Mouse (Mus musculus) lung, adult 2 months (tissue): ENCODE data around the gene Tead3. TPM values are rescaled to one million over a fixed set of nuclear protein-coding genes. Genes with fewer than 3 reads are reported as not detected.
"Not testable (repeated sequence)": the region's sequence is repeated elsewhere in the genome, so short reads cannot be mapped to it uniquely, and the experiment has no call there.

Source experiments
- DNase-seq: peaks from one replicate; pipeline ENCODE4 v3.0.0; 2022
- H3K4me1 ChIP-seq: fragments of 200-500 bp; 2 replicates; pipeline ENCODE4 v1.6.1; 2011; ENCODE audit warnings: low read length; ENCODE audit not compliant: control insufficient read depth, insufficient read depth
- H3K4me3 ChIP-seq: fragments of 200-500 bp; replicated peaks from 2 replicates; pipeline ENCODE3; 2011; ENCODE audit warnings: low read depth, mild to moderate bottlenecking, control low read depth, low read length; ENCODE audit errors: extremely low read depth
- CTCF ChIP-seq: fragments of 200-500 bp; IDR thresholded peaks from 2 replicates; pipeline ENCODE4 v1.5.1; 2011; ENCODE audit warnings: mild to moderate bottlenecking, low read length, control low read depth; ENCODE audit not compliant: insufficient read depth
- POLR2A ChIP-seq: fragments of 200-500 bp; IDR thresholded peaks from 2 replicates; pipeline ENCODE4 v1.6.1; 2011; ENCODE audit warnings: low read depth, mild to moderate bottlenecking, control low read depth, low read length, borderline replicate concordance; ENCODE audit errors: extremely low read depth
- WGBS: fragments of 180-500 bp; shearing (Covaris S2); methylation state at CpG from one replicate; pipeline ENCODE4 v1.1.7; 2018; 5-methylcytosine and 5-hydroxymethylcytosine counted together
- polyA plus RNA-seq: library from polyadenylated mRNA; depleted of rRNA; stranded (reverse); fragments of >200 nt; gene quantifications from 2 replicates; pipeline ENCODE4 v1.2.3, GENCODE M21; 2012

Gene Tead3
- polyA plus RNA-seq, 1 experiment = 30.7 TPM

DNA sequence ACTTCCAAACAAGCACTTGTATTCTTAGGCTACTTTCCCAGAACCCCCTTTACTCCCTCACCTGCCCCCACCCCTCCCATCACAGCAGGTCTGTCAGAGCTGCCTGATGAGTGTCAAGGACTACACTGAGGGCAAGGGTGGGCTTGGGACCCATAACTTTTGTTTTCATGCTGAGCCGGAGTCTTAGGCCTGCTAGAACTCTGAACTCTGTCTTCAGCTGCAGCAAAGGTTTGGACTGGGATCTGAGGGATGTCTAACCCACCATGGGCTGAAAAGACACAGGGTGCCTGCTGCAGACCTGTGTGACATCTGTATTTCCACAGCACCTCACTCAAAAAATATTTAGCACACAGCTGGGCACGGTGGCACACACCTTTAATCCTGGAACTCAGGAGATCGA, 23.7 kb downstream of the Tead3 start:
- no peak overlapping the region for H3K4me3 ChIP-seq
- TF ChIP-seq POLR2A (no peak), CTCF (no peak)
- DNase-seq = no peak
- WGBS = 80% methylated on average over 3 of the region's 3 CpGs
- peaks cover 7% of the 10 kb centered on the region for H3K4me1 ChIP-seq

DNA sequence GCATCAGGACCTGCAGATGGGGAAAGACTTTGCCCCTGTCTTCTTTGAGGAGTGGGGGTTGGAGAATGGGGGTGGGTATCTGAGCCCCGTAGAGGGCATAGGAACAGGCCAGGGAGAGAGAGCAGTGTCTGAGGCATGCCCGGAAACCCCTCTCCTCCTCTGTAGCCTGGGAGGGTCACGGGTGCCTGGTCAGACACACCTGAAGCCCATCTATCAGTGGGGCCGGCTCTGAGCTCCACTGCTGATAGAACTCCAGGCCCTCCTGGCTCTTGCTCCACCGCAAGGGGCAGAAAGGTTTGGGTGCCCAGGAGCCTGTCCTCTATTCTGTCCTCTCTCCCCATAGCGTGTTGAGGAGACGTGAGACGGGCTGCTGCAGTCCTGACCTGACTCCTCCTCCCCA, 24.9 kb downstream of the Tead3 start:
- H3K4me1 ChIP-seq = peaks cover 7% of the 10 kb centered on the region
- TF ChIP-seq CTCF (no peak), POLR2A (no peak)
- H3K4me3 ChIP-seq = no peak overlapping the region
- DNase-seq = no peak
- WGBS = 96% methylated on average over 8 of the region's 8 CpGs

DNA sequence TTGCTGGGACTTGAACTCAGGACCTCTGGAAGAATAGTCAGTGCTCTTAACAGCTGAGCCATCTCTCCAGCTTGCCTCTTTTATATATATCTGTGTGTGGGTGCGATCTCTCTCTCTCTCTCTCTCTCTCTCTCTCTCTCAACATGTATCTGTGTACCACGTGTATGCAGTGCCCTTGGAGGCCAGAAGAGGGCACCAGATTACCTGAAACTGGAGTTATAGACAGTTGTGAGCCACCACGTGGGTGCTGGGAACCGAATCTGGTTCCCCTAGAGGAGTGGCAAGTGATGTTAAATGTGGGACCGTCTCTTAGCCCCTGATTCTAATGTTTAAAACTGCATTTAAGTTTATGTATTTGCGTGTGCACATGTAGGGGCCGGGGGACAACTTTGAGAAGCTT, 26.2 kb downstream of the Tead3 start:
- WGBS = 94% methylated on average over 7 of the region's 7 CpGs
- H3K4me3 ChIP-seq, H3K4me1 ChIP-seq, DNase-seq: not testable (repeated sequence)

DNA sequence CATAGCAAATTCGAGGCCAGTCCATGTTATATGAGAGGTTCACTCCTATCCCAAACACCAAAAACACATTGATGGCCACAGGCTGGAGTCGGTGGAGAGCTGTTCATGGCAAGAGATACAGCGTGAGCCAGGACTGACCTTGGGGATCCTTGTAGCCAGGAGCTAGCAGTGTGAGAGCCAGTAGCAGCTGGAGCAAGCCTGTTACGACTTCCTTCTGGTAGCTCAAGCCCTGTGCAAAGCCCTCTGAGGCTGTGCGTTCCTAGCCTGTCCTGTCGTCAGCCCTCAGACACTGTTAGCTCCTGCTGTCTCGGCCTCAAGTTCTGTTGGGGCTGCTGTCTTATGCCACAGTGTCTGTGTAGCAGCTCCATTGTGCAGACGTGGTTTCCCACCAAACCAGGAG, 26.8 kb downstream of the Tead3 start:
- H3K4me1 ChIP-seq = peaks cover 7% of the 10 kb centered on the region
- no peak overlapping the region for H3K4me3 ChIP-seq
- TF ChIP-seq CTCF (no peak), POLR2A (no peak)
- WGBS = 91% methylated on average over 8 of the region's 8 CpGs
- DNase-seq = no peak

DNA sequence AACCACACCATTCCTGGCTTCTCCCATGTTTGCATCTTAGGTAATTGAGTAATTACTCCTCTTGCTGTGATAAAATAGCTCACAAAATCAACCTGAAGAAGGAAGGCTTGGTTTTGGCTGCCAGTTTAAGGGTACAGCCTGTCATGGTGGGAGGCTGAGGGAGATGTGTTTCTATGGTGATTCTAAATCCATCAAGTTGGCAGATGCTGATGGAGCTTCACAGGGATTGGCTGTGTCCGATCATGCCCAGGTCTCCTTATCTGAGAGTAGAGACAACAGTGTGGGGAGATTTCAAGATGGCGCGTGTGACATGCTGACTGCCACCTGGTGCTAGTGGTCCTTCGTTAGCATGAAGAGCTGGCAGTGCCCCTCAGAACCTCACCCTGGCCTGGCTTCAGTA, 28.9 kb downstream of the Tead3 start:
- no peak for DNase-seq
- Histone ChIP-seq H3K4me3 (no peak overlapping the region), H3K4me1 (no peaks in the 10 kb centered on the region)
- TF ChIP-seq CTCF = no peak
- TF ChIP-seq POLR2A = no peak
- 83% methylated on average over 4 of the region's 4 CpGs for WGBS

GRCm38 (mm10) chr17:28317725-28318124, 32.9 kb downstream of the Tead3 start:
- DNase-seq = no peak
- TF ChIP-seq POLR2A (no peak), CTCF (no peak)
- WGBS = 86% methylated on average over 9 of the region's 9 CpGs

GRCm38 (mm10) chr17:28317091-28317490, 33.5 kb downstream of the Tead3 start:
- 70% methylated on average over 8 of the region's 8 CpGs for WGBS
- Histone ChIP-seq H3K4me3 (no peak overlapping the region), H3K4me1 (no peaks in the 10 kb centered on the region; the same call in 1 of the 2 replicates)
- no peak for DNase-seq
- TF ChIP-seq POLR2A = no peak
- no peak for TF ChIP-seq CTCF

More at GRCm38 (mm10) chr17:28317725-28318124, 32.9 kb downstream of the Tead3 start:
- no peaks in the 10 kb centered on the region; the same call in 1 of the 2 replicates for H3K4me1 ChIP-seq
- no peak overlapping the region for H3K4me3 ChIP-seq

DNA sequence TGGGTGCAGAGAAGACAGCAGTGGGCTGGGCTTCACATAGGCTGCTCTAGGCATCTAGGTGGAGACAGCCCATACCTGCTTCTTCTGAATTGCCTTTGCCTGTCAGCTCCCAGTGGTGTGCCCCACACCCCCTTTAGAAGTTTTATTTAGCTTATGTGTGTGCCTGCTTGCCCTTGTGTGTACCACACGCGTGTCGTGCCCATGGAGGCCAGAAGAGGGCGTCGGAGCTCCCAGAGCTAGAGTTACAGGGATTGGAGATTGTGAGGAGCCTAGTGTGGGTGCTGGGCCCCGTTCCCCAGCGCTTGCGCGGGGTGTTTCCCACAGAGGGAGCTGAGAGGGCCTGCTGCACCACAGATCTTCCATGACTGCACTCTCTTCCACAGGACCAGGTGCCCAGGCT, 34.1 kb downstream of the Tead3 start:
- H3K4me1 ChIP-seq = no peaks in the 10 kb centered on the region; the same call in 1 of the 2 replicates
- TF ChIP-seq CTCF (no peak), POLR2A (no peak)
- no peak for DNase-seq
- 92% methylated on average over 9 of the region's 9 CpGs for WGBS
- no peak overlapping the region for H3K4me3 ChIP-seq

DNA sequence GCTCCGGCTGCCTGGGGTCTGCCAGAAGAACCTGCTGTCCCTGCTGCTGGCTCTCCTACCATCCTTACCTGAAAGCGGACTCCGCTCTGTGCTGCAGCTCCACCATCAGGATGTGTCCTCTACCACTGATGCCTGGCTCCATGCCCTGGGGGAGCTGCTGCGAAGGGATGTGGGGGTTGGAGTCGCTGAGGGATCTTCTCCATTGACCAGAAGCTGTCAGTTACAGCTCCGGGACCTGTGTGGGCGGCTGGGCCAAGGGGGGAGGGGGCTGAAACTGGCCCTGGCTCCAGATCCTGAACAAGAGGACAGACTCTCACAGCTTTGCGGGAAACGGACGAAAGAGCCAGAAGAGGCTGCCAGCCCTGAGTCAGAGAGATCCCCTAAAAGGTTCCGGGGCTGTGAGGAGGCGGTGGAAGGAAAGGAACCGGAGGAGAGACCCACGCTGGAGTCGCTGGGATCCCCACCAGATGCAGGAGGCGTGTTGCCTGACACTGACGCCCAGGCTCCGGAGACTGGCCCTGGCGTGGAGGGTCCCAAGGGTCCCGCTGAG, 34.9 kb downstream of the Tead3 start:
- Histone ChIP-seq H3K4me1 (no peaks in the 10 kb centered on the region; the same call in 1 of the 2 replicates), H3K4me3 (no peak overlapping the region)
- TF ChIP-seq POLR2A (no peak), CTCF (no peak)
- DNase-seq = no peak
- 88% methylated on average over 20 of the region's 20 CpGs for WGBS

- Histone ChIP-seq H3K4me1 (no peaks in the 10 kb centered on the region; the same call in 1 of the 2 replicates), H3K4me3 (peak overlapping the region; percentile 77)
- 3% methylated on average over 11 of the region's 11 CpGs for WGBS
- TF ChIP-seq POLR2A (no peak), CTCF (no peak)
- DNase-seq = no peak
These were observed 36.8 kb downstream of the Tead3 start for GRCm38 (mm10) chr17:28313880-28314225.

GRCm38 (mm10) chr17:28313212-28313879, 37.3 kb downstream of the Tead3 start, which contains the start of gene Fance:
Gene Fance, plus strand, starts transcription at chr17:28313519.
- DNase-seq = peak; percentile 86
- Histone ChIP-seq H3K4me1 (peaks cover 3% of the 10 kb centered on the region), H3K4me3 (peak within 1 kb of the TSS; percentile 77)
- WGBS = under 1% methylated on average over 69 of the region's 69 CpGs
- TF ChIP-seq CTCF = no peak
- TF ChIP-seq POLR2A = peak; percentile 90; the same call in 1 of the 2 replicates
